Mouse (Mus musculus): Measurements from ENCODE around the gene Slx4ip. TPM values are rescaled to one million over a fixed set of nuclear protein-coding genes. Genes with fewer than 3 reads are reported as not detected.

Slx4ip gene
- polyA plus RNA-seq, 1 experiment, result 3.3 TPM

DNA sequence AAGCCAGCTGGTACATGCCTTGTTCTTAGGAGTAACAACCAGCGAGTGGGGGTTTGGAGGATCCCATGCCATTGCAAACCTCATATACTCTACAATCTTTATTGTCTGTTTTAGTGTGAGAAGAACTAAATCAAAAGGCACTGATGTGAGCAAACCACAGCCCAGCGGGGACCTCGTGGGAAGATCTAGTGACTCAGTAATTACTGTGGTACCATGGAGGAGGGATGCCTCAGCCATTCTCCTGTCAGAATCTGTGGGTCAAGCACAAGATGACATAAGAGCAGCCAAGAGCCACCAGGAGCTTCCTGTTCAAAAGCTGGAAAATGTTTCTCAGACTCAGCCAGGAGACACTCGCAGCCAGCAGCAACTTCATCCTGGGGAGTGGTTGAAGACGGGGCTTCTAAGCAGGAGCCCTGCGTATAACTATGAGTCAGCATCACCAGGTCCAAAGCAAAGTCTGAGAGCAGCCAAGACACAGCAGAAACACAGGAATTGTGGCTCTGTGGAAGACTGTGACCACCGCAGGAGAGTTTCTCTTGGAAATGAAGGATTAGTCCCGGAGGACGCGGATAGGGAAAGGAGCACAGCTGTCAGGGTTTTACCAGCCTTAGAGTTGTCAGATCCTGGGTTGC lies 176.6 kb downstream of the Slx4ip start:
- H3K4me1 ChIP-seq (ENCODE audit: control insufficient read depth, insufficient read depth, insufficient read length, low read length), result peaks cover 9% of the 10 kb centered on the region
- no peak overlapping the region for H3K4me3 ChIP-seq (ENCODE audit: insufficient read depth, low read depth, low read length)
- peak overlapping the region; percentile 12 for H3K27ac ChIP-seq (replicated peaks; ENCODE audit: low read depth, low read length)

DNA sequence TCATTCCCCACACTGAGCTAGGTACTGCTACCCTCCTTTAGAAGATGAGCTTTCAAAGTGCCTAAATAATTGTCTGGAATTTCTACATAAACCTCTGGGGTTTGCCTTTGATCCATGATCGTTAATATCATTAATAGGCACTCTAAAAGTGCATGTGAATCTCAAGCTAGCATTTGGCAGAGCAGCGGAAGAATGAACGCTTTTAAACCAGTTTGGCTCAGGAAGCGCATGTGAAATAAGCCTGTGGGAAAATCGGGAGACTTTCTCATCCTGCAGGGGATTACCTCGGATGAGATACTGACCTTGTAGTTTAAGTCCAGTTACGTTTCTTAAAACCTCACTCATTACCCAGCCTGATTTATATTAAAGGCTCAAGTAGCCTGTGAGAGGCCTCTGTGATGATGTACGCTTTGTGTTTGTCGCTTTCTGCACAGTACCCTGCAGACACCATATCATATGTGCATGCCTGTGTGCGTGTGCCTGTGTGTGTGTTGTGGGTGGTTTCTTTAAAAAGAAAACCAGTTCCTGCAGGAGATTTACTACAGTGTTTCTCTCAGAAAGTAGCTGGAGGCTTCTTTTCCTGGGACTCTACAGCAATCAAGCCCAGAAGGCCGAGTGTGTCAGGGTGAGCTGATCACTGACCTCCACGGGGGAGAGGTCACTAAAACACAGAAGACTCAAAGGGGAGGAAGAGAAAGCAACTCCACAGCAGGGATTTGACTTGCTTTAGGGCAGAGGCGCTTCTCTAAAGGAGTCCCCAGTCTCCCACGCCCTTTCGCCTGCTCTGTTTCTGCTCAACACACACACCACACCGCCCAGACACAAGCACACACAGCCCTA lies 182.7 kb downstream of the Slx4ip start:
- H3K27ac ChIP-seq (replicated peaks; ENCODE audit: low read depth, low read length), result no peak overlapping the region; the same call in 1 of the 2 replicates
- no peak overlapping the region for H3K4me3 ChIP-seq (ENCODE audit: insufficient read depth, low read depth, low read length)
- H3K4me1 ChIP-seq (ENCODE audit: control insufficient read depth, insufficient read depth, insufficient read length, low read length), result peaks cover 17% of the 10 kb centered on the region

DNA sequence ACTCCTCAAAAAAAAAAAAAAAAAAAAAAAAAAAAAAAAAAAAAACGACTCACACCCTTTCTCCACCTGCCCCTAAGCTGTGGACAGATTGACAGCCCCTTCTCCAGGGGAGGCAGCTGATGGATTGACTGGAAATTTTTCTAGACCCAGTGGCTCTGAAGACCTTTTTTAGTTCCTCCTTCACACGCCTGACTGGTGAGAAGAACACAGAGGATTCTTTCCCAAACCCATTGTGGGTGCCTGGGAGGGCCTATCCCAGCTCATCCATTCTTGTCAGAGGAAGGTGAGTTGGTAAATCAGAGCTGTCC lies 183.2 kb downstream of the Slx4ip start:
- Histone ChIP-seq H3K27ac (replicated peaks; ENCODE audit: low read depth, low read length) (no peak overlapping the region), H3K4me1 (ENCODE audit: control insufficient read depth, insufficient read depth, insufficient read length, low read length) (peaks cover 17% of the 10 kb centered on the region), H3K4me3 (ENCODE audit: insufficient read depth, low read depth, low read length) (no peak overlapping the region)

DNA sequence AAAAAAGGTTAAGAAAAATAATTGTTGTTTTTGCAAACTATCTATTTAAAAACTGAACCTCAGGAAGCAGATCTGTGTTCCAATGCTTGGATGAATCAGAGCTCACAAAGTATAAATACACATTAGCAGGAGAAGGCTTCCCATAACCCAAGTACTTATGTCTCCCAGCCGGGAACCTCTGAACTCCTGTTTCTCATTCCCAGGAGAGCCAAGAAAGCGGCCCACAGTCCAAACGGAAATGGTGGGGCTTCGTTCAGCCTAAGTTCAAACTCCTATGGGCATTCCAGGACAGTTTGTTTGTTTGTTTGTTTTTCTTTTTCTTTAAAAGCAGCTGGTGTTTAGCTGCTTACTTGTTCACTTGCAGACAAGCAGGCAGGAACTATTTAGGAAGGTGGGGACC lies 187.8 kb downstream of the Slx4ip start:
- Histone ChIP-seq H3K27ac (replicated peaks; ENCODE audit: low read depth, low read length) (peak overlapping the region; percentile 51), H3K4me3 (ENCODE audit: insufficient read depth, low read depth, low read length) (no peak overlapping the region), H3K4me1 (ENCODE audit: control insufficient read depth, insufficient read depth, insufficient read length, low read length) (peaks cover 27% of the 10 kb centered on the region)

DNA sequence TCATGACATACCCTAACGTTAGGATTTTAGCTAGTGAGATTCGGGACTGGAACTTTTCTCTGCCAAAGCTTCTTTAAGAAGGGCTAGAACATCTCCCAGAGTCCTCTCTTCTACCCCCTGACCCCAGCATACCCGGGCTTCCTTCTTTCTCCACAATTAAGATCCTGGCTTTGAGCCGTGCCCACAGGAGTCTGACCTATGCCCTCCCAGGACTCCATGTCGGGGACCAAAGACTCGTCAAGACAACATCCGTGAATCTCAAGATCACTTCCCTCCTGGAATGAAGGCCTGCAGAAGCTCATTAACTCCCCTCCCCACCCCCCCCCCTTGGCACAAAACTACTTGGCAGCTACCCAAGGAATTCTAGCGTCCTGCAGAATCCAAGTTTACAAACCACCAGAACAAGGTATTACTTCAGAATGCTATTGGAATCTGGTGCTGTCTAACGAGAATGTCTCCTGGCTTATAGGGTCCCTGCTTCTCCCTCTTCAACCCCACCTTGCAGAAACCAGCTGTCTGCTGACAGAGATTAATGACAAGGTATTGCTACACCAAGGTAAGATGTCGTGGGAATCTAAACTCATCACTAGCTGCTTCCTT lies 188.8 kb downstream of the Slx4ip start:
- H3K27ac ChIP-seq (replicated peaks; ENCODE audit: low read depth, low read length), result peak overlapping the region; percentile 15; the same call in 1 of the 2 replicates
- no peak overlapping the region for H3K4me3 ChIP-seq (ENCODE audit: insufficient read depth, low read depth, low read length)
- H3K4me1 ChIP-seq (ENCODE audit: control insufficient read depth, insufficient read depth, insufficient read length, low read length), result peaks cover 27% of the 10 kb centered on the region

DNA sequence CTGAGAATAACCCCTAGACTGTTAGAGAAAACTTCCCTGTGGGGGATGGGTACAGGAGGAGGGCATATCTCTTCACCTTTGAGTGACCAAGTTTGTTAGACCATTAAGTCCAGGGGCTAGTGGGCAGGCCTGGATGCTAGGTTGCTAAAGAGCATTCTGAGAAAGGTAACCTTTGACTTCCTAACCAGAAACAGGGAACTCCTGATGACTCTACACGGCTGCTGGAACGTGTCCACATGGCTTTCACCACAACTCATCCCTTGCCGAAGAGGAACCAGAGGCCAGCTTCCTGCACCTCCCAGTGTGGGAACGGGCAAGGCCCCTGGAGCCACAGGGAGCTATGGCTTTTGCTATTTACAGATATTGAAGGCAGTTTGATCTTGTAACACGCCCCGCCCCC lies 189.4 kb downstream of the Slx4ip start:
- H3K4me1 ChIP-seq (ENCODE audit: control insufficient read depth, insufficient read depth, insufficient read length, low read length), result peaks cover 27% of the 10 kb centered on the region
- H3K27ac ChIP-seq (replicated peaks; ENCODE audit: low read depth, low read length), result peak overlapping the region; percentile 55; the same call in 1 of the 2 replicates
- H3K4me3 ChIP-seq (ENCODE audit: insufficient read depth, low read depth, low read length), result no peak overlapping the region

DNA sequence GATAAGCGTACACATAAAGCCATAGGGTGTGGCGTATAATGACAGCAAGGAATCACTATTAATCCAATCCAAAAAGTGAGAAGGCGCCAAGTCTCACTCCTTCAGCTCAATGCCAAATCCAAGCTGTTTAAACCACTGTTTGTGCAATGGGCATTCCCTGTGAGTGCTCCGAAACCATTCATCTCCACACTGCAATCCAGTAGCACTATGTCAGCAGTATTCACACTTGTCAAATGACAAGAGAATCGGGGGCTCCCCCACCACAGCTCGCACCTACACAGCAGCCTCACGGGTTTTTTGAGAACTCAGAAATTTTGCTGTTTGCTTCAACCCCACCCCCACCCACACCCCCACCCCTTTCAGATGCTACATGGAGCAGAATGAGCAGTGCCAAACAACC lies 190.0 kb downstream of the Slx4ip start:
- no peak overlapping the region for H3K4me3 ChIP-seq (ENCODE audit: insufficient read depth, low read depth, low read length)
- peaks cover 27% of the 10 kb centered on the region for H3K4me1 ChIP-seq (ENCODE audit: control insufficient read depth, insufficient read depth, insufficient read length, low read length)
- H3K27ac ChIP-seq (replicated peaks; ENCODE audit: low read depth, low read length), result peak overlapping the region; percentile 55

DNA sequence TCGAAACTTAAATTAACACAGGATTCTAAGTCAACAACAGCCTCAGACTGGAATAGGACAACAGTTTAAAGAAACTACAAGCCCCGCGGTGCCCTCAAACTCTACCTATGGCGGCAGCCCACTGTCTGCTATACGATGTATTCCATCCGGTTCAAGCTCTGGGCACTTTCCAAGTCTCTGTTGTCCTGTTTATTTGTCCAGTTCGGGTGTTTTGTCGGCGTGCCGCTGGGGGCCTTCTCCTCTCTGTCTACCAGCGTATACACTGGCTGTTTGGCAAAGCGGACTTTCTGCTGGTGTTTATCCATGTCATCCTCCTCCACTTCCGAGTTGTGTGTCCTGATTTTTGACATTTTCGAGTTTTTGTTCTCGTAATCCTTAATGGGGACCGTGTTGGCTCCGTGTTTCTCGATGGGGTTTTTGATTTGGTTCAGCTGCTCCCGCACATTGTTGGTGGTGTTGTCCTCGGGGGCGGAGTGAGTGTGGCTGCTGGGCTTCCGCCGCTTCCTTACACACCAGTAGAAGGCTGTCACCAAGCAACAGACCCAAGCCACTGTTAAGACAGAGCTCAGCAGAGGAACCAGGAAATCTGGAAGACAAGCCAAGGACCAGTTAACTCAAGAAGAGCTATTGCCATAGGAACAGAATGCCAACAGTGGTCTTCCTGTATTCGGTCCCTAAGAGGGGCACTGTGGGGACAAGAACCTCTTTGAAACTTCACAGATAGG lies 192.0 kb downstream of the Slx4ip start:
- no peak overlapping the region for H3K4me3 ChIP-seq (ENCODE audit: insufficient read depth, low read depth, low read length)
- peaks cover 15% of the 10 kb centered on the region for H3K4me1 ChIP-seq (ENCODE audit: control insufficient read depth, insufficient read depth, insufficient read length, low read length)
- no peak overlapping the region for H3K27ac ChIP-seq (replicated peaks; ENCODE audit: low read depth, low read length)

DNA sequence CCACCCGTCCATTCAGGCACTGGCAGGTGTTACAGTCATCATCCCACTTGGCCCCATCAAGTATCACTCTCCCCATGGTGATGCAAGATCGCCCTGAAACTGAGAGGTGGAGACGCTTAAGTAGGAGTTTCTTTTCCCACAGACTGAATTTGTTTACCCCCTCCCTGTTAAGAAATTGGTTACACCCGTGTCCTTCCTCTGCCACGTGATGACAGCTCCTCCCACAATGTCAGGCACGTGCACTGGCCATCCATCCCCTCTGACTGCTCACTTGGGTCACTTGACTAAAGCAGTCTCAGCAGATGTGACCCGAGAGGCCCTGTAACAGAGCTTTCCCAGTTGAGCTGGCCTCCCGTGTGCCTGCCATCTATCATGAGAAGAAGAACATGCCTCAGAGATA lies 194.2 kb downstream of the Slx4ip start:
- peaks cover 9% of the 10 kb centered on the region; the same call in 1 of the 2 replicates for H3K4me1 ChIP-seq (ENCODE audit: control insufficient read depth, insufficient read depth, insufficient read length, low read length)
- H3K27ac ChIP-seq (replicated peaks; ENCODE audit: low read depth, low read length), result 0 out of 2 replicates have a peak overlapping the region, but pooled peaks have one; percentile 26
- H3K4me3 ChIP-seq (ENCODE audit: insufficient read depth, low read depth, low read length), result no peak overlapping the region

DNA sequence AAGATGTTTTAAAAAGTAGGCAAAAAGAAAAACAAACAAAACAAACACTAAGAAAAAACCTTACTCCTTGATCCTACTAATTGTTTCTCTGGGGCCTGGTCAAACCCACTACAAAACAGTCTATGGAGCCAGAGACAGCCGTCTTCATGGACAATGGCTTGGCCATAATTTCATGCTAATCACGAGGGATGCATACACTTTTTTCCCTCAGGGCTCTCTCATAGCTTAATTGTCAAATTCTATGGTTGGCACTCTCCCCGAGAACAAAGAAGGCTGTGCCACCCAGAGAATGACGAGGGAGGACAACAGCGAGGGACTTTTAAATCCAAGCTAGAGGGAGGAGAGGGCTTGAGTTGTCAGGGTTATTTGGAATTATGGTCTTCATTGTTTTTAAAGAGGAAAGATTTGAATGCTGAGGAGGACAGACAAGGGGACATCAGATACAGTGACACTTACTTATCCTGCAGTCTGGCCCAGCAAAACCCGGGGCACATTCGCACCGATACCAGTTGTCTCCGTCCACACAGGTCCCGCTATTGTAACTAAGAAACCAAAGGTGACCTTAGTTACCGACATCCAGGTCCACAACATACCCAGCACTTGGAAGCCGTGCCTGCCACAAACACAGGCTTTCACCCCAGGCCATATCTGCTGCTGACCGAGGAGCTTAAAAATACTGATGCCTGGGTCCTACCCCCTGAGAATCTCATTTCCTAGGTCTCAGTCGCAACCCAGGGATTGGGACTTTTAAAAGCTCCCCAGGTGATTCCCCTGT lies 195.8 kb downstream of the Slx4ip start:
- H3K27ac ChIP-seq (replicated peaks; ENCODE audit: low read depth, low read length), result no peak overlapping the region
- H3K4me3 ChIP-seq (ENCODE audit: insufficient read depth, low read depth, low read length), result no peak overlapping the region
- H3K4me1 ChIP-seq (ENCODE audit: control insufficient read depth, insufficient read depth, insufficient read length, low read length), result no peaks in the 10 kb centered on the region

DNA sequence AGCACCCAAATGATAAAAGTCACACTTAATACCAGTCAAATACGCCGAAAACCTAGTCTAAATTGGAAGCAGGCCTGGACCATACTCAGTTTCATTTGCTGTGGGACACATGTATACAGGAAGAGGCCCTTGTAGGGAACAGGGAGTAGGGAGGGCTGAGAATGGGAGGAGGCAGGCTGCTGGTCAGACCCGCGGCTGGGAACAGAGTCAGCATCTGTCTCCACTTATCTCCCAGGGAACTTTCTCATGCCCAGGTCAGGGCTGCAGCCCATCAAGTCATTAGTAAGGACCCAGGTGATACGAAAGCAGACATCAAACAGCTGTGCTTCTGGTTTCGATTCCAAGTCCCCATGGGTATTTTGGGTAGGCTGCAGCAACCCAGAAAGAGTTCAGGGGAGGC lies 196.7 kb downstream of the Slx4ip start:
- Histone ChIP-seq H3K4me3 (ENCODE audit: insufficient read depth, low read depth, low read length) (no peak overlapping the region), H3K27ac (replicated peaks; ENCODE audit: low read depth, low read length) (no peak overlapping the region), H3K4me1 (ENCODE audit: control insufficient read depth, insufficient read depth, insufficient read length, low read length) (no peaks in the 10 kb centered on the region)

DNA sequence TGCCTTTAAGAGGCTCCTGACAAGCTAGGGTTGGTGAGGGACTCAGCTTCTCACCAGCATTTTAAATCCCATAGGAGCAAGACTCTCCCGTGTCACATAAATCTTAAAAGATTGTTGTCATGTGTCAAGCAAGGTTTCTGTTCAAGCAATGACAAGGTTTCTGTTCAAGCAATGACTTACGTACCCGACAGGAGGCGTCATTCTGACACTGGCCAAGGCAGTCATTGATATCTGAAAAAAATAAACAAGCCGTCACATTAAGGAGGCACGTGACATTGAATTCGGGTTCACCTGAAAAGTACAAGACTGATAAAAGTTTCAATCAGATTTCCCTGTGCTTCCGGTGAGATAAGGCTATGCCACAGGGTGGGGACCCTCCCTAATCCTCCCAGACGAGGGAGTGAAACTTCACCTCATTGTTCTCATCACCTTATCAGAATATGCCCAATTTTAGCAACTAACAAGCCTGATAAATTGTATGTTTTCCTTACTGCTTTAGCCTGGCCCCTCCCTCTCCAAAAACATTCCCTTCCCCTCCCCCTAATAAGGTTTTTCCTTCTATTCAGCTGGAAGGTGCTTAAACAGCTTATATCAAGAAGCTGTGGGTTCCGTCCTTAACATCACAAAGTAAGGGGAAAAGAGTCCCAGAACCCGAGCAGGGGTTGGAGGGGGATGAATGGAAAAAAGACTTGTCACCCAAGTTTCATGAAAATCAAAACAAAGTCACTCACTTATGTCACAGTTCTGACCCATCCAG lies 200.9 kb downstream of the Slx4ip start:
- Histone ChIP-seq H3K4me1 (ENCODE audit: control insufficient read depth, insufficient read depth, insufficient read length, low read length) (no peaks in the 10 kb centered on the region), H3K27ac (replicated peaks; ENCODE audit: low read depth, low read length) (no peak overlapping the region), H3K4me3 (ENCODE audit: insufficient read depth, low read depth, low read length) (no peak overlapping the region)

DNA sequence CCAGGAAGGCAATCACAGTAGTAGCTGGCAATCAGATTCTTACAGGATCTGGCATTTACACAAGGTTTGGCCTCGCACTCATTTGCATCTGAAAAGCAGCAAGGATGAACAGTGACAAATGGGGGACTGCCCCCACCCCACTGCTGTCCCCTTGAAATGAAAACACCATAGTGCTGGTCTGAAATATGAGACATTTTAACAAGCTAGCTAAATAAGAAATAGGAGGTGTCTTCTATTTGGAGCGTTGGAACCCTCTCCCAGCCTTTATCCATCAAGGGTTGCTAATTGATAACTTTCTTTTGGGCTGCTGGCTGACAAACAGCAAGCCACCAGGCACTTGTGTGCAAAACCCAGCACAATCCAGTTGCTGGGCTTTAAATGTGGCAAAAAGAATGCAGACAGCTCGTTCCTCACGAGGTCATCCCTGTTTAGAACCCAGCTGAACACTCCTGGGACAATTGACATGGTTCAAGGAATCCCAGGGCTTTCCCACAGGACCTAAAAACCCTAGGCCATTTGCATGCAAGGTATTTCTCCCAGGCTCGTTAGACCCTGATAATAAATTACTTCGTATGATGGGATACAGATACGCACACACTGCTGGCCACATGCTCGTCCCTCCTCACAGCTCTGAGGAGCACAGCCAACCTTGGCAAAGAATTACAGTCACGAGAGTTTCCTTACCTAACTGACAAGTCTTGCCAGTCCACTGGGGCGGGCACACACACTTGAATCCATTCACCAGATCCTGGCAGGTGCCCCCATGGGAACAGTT lies 201.7 kb downstream of the Slx4ip start:
- Histone ChIP-seq H3K4me1 (ENCODE audit: control insufficient read depth, insufficient read depth, insufficient read length, low read length) (peaks cover 2% of the 10 kb centered on the region; the same call in 1 of the 2 replicates), H3K4me3 (ENCODE audit: insufficient read depth, low read depth, low read length) (no peak overlapping the region), H3K27ac (replicated peaks; ENCODE audit: low read depth, low read length) (no peak overlapping the region)
